Mouse (Mus musculus) forebrain, embryonic 11.5 days (tissue): ENCODE results near the gene 4930402F06Rik. TPM values are rescaled to one million over a fixed set of nuclear protein-coding genes. Genes with fewer than 3 reads are reported as not detected.

Source experiments
- ATAC-seq: fragments of 200-750 bp; cut with Nextera tagmentation; replicated peaks from 2 replicates; pipeline ENCODE4 v1.8.0; 2017; ENCODE audit warnings: moderate TSS enrichment; ENCODE audit not compliant: low FRiP score
- DNase-seq: peaks from one replicate; pipeline ENCODE4 v3.0.0-alpha.2; 2017; ENCODE audit warnings: low spot score
- H3K27ac ChIP-seq: fragments of 300-500 bp; sonication (generic); 2 replicates; pipeline ENCODE4 v1.5.1; 2014; ENCODE audit warnings: low read depth, low read length
- H3K27me3 ChIP-seq: fragments of 300-500 bp; sonication (generic); 2 replicates; pipeline ENCODE4 v1.6.1; 2014; ENCODE audit warnings: mild to moderate bottlenecking, low read length, mixed read lengths; ENCODE audit not compliant: control insufficient read depth, insufficient read depth
- H3K36me3 ChIP-seq: fragments of 300-500 bp; sonication (generic); 2 replicates; pipeline ENCODE4 v1.6.1; 2014; ENCODE audit warnings: mild to moderate bottlenecking, low read length, moderate library complexity, mixed read lengths; ENCODE audit not compliant: control insufficient read depth, insufficient read depth
- H3K4me1 ChIP-seq: fragments of 300-500 bp; sonication (generic); replicated peaks from 2 replicates; pipeline ENCODE4 v1.6.1; 2014; ENCODE audit warnings: low read length, mixed read lengths; ENCODE audit not compliant: control insufficient read depth, insufficient read depth
- H3K4me2 ChIP-seq: fragments of 300-500 bp; sonication (generic); 2 replicates; pipeline ENCODE4 v1.6.1; 2014; ENCODE audit warnings: low read depth, mild to moderate bottlenecking, low read length, moderate library complexity, mixed read lengths; ENCODE audit not compliant: severe bottlenecking
- H3K4me3 ChIP-seq: fragments of 300-500 bp; sonication (generic); 2 replicates; pipeline ENCODE4 v1.5.1; 2014; ENCODE audit warnings: low read depth, low read length
- H3K9ac ChIP-seq: fragments of 300-500 bp; sonication (generic); 2 replicates; pipeline ENCODE4 v1.6.1; 2014; ENCODE audit warnings: low read length
- H3K9me3 ChIP-seq: fragments of 300-500 bp; sonication (generic); 2 replicates; pipeline ENCODE4 v1.6.1; 2016; ENCODE audit warnings: low read length, mixed read lengths; ENCODE audit not compliant: control insufficient read depth
- WGBS: fragments of 180-500 bp; shearing (Covaris S2); extraction: QIAGEN DNeasy Blood & Tissue Kit; methylation state at CpG from one replicate; pipeline ENCODE4 v1.1.7; 2014; 5-methylcytosine and 5-hydroxymethylcytosine counted together
- polyA plus RNA-seq: library from polyadenylated mRNA; unstranded; fragments of >200 nt; fragmentation: Nextera tagmentation; extraction: Ambion mirVana; gene quantifications from 2 replicates; pipeline ENCODE4 v1.2.1, GENCODE M21; 2014

Gene 4930402F06Rik
- polyA plus RNA-seq, 1 experiment from 2014 or later, result not detected

DNA sequence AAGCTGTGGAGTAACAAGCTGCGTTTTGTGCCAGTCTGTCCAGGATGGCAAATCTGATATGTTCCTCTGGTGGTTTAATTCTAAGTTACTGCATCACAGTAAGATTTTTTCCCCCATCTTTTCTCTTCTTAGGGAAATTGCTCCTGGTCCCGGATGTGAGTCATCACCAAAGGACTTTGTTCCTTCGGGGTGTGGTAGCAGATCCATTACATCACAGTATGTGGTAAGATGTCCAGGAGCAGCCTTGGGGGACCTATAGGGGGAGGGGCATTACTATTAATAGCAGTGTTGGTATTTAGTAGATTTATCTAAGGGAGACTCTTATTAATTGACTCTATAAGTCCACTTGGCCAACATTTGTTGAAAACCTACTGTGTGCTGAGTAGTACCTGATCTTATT lies 54.4 kb downstream of the 4930402F06Rik start:
- no peaks in the 10 kb centered on the region for H3K9me3 ChIP-seq
- no peak overlapping the region for H3K4me3 ChIP-seq
- no peaks in the 10 kb centered on the region for H3K27me3 ChIP-seq
- no peak overlapping the region for H3K9ac ChIP-seq
- no peak for ATAC-seq
- WGBS, result 80% methylated on average over 3 of the region's 3 CpGs
- H3K27ac ChIP-seq, result no peak overlapping the region
- H3K4me1 ChIP-seq, result no peaks in the 10 kb centered on the region
- DNase-seq, result no peak
- no peak overlapping the region for H3K4me2 ChIP-seq
- H3K36me3 ChIP-seq, result no peaks in the 10 kb centered on the region

DNA sequence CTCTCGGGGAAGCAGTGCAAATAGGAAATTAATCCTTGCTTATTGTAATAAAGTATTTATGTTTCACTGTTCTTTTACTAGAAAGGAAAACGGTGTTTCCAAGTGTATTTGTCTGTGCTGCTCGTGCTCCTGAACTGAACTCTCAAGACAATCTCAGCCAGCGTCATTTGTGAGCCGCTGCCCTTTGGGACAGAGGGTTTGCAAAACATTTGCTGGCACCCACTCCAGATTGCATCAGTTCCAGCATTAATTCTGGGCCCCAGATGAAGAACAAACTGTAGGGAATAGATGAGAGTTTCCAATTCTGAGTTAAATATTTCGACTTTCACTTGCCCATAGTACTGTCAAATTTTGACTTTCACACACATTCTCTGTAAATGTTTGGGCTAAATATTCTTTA lies 58.3 kb downstream of the 4930402F06Rik start:
- Histone ChIP-seq H3K4me2 (no peak overlapping the region), H3K9me3 (no peaks in the 10 kb centered on the region), H3K4me3 (no peak overlapping the region), H3K27me3 (no peaks in the 10 kb centered on the region), H3K4me1 (peaks cover 4% of the 10 kb centered on the region; the same call in 1 of the 2 replicates), H3K27ac (no peak overlapping the region), H3K36me3 (no peaks in the 10 kb centered on the region), H3K9ac (no peak overlapping the region)
- WGBS, result 89% methylated on average over 6 of the region's 6 CpGs
- DNase-seq (no peak), ATAC-seq (no peak)

DNA sequence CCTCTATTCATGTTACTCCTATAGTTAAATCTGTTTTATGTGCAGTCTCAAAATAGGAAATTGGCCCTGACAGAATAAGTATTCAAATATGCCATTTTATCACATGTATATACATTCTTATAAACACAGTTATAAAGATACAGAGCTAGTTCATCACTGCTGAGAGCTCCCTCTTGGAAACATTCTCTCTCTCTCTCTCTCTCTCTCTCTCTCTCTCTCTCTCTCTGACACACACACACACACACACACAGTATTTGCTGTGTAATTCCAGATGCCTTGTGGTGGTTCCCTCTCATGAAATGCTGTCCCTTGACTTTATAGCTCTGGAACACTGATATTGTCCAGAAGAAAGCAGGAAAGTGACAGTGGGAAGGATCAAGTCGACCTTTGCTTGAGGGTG lies 58.9 kb downstream of the 4930402F06Rik start:
- DNase-seq, result no peak
- WGBS, result 71% methylated on average over 1 of the region's 1 CpGs
- no peak for ATAC-seq

DNA sequence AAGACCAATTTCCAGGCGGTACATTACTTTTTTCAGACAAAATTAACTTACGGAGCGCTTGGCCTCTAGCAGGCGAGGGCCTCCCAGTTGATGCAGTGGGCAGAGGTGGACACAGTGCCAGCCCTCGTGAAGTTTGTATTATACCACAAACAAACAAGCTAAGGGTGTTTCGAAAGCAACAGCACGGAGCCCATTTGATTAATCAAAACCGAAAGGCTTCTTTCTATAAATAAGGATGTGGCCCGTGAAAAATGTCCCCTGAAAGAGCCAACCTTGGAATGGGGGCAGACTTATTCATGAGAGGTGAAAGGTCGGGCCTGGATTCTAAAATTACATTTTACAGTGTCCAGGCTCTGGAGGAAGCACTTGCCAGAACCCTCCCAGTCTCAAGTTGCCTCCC lies 59.6 kb downstream of the 4930402F06Rik start:
- Histone ChIP-seq H3K4me3 (peak overlapping the region; percentile 53), H3K9me3 (no peaks in the 10 kb centered on the region), H3K36me3 (no peaks in the 10 kb centered on the region), H3K27me3 (no peaks in the 10 kb centered on the region), H3K9ac (peak overlapping the region; percentile 55; the same call in 1 of the 2 replicates), H3K27ac (no peak overlapping the region), H3K4me2 (peak overlapping the region; percentile 65), H3K4me1 (peaks cover 4% of the 10 kb centered on the region; the same call in 1 of the 2 replicates)
- ATAC-seq (no peak), DNase-seq (no peak)
- WGBS, result 49% methylated on average over 10 of the region's 10 CpGs

More for the DNA sequence above, 58.9 kb downstream of the 4930402F06Rik start:
- Histone ChIP-seq H3K4me1 (peaks cover 4% of the 10 kb centered on the region; the same call in 1 of the 2 replicates), H3K36me3 (no peaks in the 10 kb centered on the region), H3K9me3 (no peaks in the 10 kb centered on the region), H3K4me3 (no peak overlapping the region), H3K27ac (no peak overlapping the region), H3K4me2 (no peak overlapping the region), H3K9ac (no peak overlapping the region), H3K27me3 (no peaks in the 10 kb centered on the region)

DNA sequence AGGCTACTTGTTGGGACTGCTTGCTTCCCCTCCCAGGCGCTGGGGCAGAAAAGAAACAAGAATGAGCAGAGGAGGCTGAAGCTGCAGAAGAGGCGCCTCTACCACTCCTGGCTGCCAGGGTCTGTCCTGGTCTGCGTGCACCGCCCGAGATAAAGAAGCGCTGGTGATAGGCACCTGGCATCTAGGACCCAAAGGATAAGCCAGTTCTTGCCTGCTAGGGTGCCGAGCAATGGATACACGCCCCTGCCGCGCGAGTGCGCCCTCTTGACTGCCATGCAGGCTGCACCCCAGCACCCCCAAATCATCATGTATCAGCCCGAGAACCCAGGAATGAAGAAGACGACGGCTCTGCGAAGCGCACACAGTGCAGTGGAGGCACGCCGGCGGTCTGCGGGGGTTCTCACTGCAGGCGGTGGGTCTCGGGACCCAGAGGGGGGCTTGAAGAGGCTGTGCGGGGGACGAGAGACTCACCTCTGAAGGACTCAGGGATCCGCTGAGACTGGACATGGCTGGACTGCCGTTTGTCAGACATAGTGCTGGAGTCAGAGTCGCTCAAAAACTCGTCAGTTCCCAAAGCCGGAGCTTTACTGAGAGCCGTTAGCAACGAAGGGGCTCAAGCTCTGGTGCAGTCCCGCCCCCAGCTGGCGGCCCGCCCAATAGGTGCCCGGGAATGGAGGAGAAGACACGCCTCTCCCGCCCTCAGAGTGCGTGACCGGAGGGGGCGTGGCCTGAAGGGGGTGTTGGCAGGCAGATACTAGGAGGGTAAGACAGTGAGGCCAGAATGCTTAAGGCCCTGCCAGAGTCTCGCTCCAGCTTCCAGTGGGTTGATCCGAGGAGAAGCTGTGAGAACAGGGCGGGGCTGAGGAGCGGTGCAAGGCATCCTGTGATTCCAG lies 60.3 kb downstream of the 4930402F06Rik start, which contains the start of gene Stom:
TSS of gene Stom (minus strand) at position 589 of the 893 bp plus-strand sequence.
- Histone ChIP-seq H3K4me1 (peaks cover 4% of the 10 kb centered on the region; the same call in 1 of the 2 replicates), H3K36me3 (no peaks in the 10 kb centered on the region), H3K27ac (0 out of 2 replicates have a peak within 1 kb of the TSS, but pooled peaks have one; percentile 58), H3K27me3 (no peaks in the 10 kb centered on the region), H3K4me3 (peak within 1 kb of the TSS; percentile 53), H3K9me3 (no peaks in the 10 kb centered on the region), H3K9ac (peak within 1 kb of the TSS; percentile 64), H3K4me2 (peak within 1 kb of the TSS; percentile 65)
- under 1% methylated on average over 45 of the region's 45 CpGs for WGBS
- DNase-seq, result peak; percentile 99
- ATAC-seq, result peak; percentile 100

DNA sequence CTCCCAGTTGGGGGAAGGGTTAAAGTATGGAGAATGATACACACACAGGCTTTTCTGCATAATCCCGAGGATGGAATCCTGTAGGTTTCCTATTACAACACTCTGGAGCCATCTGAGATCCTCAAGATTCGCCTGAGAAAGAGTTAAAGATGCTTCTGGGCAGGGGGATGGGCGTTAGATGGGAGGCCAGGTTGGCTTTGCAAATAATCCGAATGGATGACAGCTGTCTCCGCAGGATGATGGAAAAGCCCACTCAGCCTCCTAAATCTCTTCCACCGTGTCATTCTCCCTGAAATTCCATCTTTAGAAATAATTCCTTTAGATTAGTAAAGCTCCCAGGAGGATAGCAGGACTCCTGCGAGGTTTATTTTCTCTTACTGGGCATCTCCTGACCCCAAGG lies 61.4 kb downstream of the 4930402F06Rik start:
- H3K27me3 ChIP-seq, result no peaks in the 10 kb centered on the region
- WGBS, result 4% methylated on average over 7 of the region's 7 CpGs
- H3K9ac ChIP-seq, result no peak overlapping the region
- H3K4me1 ChIP-seq, result peaks cover 4% of the 10 kb centered on the region; the same call in 1 of the 2 replicates
- H3K36me3 ChIP-seq, result no peaks in the 10 kb centered on the region
- H3K9me3 ChIP-seq, result no peaks in the 10 kb centered on the region
- H3K4me3 ChIP-seq, result peak overlapping the region; percentile 53
- ATAC-seq, result no peak
- peak overlapping the region; percentile 65; the same call in 1 of the 2 replicates for H3K4me2 ChIP-seq
- no peak overlapping the region for H3K27ac ChIP-seq
- no peak for DNase-seq

DNA sequence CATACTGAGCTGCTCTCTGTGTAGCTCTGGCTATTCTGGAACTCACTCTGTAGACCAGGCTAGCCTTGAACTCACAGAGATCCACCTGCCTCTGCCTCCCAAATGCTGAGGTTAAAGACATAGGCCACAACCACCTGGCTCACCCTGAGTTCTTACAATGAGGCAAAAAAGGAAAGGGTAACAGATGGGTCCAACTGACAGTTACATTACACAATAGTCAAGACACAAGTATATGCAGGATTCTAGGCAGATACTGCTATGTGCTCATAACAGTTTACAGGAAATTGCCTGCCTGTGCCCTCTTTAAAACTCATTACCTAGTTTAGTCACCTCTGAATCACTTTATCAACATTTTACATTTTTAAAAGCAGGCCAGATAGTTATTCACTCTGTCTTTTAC lies 63.3 kb downstream of the 4930402F06Rik start:
- Histone ChIP-seq H3K9ac (no peak overlapping the region), H3K9me3 (no peaks in the 10 kb centered on the region), H3K4me2 (no peak overlapping the region), H3K4me1 (peaks cover 4% of the 10 kb centered on the region; the same call in 1 of the 2 replicates), H3K27ac (no peak overlapping the region), H3K27me3 (no peaks in the 10 kb centered on the region), H3K4me3 (no peak overlapping the region), H3K36me3 (no peaks in the 10 kb centered on the region)
- DNase-seq (no peak), ATAC-seq (no peak)

DNA sequence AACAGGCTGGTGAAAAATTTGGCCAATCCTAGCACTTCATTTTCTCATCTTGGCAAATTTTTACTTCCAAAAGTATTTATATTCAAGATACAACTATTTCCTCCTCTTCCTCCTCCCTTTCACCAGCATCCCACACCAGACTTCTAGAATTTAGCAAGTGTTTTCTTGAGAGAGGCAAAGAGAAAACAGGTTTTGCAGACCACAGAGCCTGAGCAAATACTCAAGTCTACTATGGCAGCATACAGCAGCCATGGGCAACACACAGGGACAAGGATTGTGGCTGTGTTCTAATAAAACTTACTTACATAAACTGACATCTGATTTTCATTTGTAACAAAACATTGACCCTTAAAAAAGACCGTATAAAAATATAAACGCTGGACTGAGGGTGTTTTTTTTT lies 65.8 kb downstream of the 4930402F06Rik start:
- Histone ChIP-seq H3K27ac (no peak overlapping the region), H3K4me1 (no peaks in the 10 kb centered on the region; the same call in 1 of the 2 replicates), H3K27me3 (no peaks in the 10 kb centered on the region), H3K4me3 (no peak overlapping the region), H3K9me3 (no peaks in the 10 kb centered on the region), H3K9ac (no peak overlapping the region), H3K36me3 (no peaks in the 10 kb centered on the region), H3K4me2 (no peak overlapping the region)
- DNase-seq, result no peak
- no peak for ATAC-seq
- WGBS, result 71% methylated on average over 2 of the region's 2 CpGs
